Mouse (Mus musculus) thymus, postnatal 4 days (tissue): ENCODE measurements at regions not wholly inside any gene's neighbourhood (a gene's known extent, or its start where the extent isn't known, plus 50 kb on each side); places are given as distances from the start of the nearest gene placed in this dataset.

Experiments used
- DNase-seq: peaks from one replicate; pipeline ENCODE4 v3.0.0; 2021

- DNase-seq = peak; percentile 8
Observed at GRCm38 (mm10) chr3:73134316-73134715, 76.7 kb upstream of the Slitrk3 start.

- DNase-seq = no peak
Observed at GRCm38 (mm10) chr3:73125143-73125542, 67.5 kb upstream of the Slitrk3 start.

GRCm38 (mm10) chr3:73109102-73109501 is 51.5 kb upstream of the Slitrk3 start:
- DNase-seq = no peak
